Mouse (Mus musculus) kidney, adult 2 months (tissue): Measurements from ENCODE around the gene Cxcl3.

ENCODE experiments used
- CTCF ChIP-seq: fragments of 200-500 bp; conservative IDR thresholded peaks from 2 replicates; pipeline ENCODE4 v1.5.1; 2011; ENCODE audit warnings: low read depth, mild to moderate bottlenecking, control low read depth, low read length, moderate library complexity, mixed read lengths; ENCODE audit not compliant: insufficient read depth, insufficient read length
- POLR2A ChIP-seq: fragments of 200-500 bp; IDR thresholded peaks from one replicate; pipeline ENCODE4 v1.6.1; 2011; ENCODE audit warnings: low read depth, low read length, control low read depth

DNA sequence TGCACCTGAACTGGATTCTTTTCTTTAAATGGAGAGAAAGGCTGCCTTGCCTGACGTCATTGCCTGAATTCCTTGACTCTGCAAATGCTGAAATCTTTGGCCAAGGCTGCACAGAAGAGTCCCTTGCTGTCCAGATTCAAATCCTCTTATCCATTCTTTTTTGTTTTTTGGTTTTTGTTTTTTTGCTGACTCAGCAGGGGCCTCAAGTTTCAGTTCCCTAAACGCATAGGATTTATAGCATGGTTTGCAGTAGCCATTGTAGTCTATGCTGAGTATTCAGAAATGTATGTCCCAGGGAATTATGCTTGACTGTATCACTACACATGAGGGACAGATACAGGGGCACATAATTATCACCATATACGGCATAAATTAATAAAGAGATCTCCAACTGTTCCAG lies 14.5 kb upstream of the Cxcl3 start:
- no peak for TF ChIP-seq CTCF
- no peak for TF ChIP-seq POLR2A
